Mouse (Mus musculus) myocyte (in vitro differentiated cells): ENCODE results near the gene Ptprd.

Experiments
- E2F4 ChIP-seq: IDR thresholded peaks from one replicate; pipeline ENCODE4 v1.6.1; 2011; ENCODE audit warnings: mild to moderate bottlenecking, control low read depth, moderate library complexity; ENCODE audit not compliant: insufficient read depth
- MYOG ChIP-seq, 3 experiments: IDR thresholded peaks; one replicate each; pipeline ENCODE4 v1.6.1; 2011; ENCODE audit warnings: control low read depth in 2 of 3, low read depth in 2 of 3, mild to moderate bottlenecking in 2 of 3; ENCODE audit not compliant: insufficient read length in 2 of 3, control insufficient read depth in 1 of 3, insufficient read depth in 1 of 3
- POLR2A ChIP-seq: IDR thresholded peaks from one replicate; pipeline ENCODE4 v1.6.1; 2011; ENCODE audit warnings: low read depth, mild to moderate bottlenecking, control low read depth, moderate library complexity; ENCODE audit not compliant: insufficient read length
- SRF ChIP-seq: IDR thresholded peaks from one replicate; pipeline ENCODE4 v1.6.1; 2011; ENCODE audit warnings: low read depth; ENCODE audit not compliant: control insufficient read depth, insufficient read length
- TCF12 ChIP-seq: IDR thresholded peaks from one replicate; pipeline ENCODE4 v1.6.1; 2011; ENCODE audit warnings: mild to moderate bottlenecking, control low read depth; ENCODE audit not compliant: poor library complexity, insufficient read depth, severe bottlenecking

- no peak for TF ChIP-seq TCF12
- no peak for TF ChIP-seq POLR2A
- TF ChIP-seq MYOG (IDR thresholded peaks at IDR 0.05; ENCODE audit: control insufficient read depth in 1 of 3, insufficient read depth in 1 of 3, insufficient read length in 2 of 3, low read depth in 2 of 3), result no peak
- TF ChIP-seq E2F4, result no peak
- TF ChIP-seq SRF, result no peak
These were observed 1751.2 kb downstream of the Ptprd start for GRCm38 (mm10) chr4:76460556-76460955.
